Mouse (Mus musculus) kidney, postnatal 36 days (tissue): Measurements from ENCODE around the gene Prr36.

ENCODE experiments used
- DNase-seq, 2 experiments: peaks; one replicate each; pipeline ENCODE4 v3.0.0; 2021 to 2022; ENCODE audit warnings: mixed read lengths in 2 of 2

The Prr36 gene

DNA sequence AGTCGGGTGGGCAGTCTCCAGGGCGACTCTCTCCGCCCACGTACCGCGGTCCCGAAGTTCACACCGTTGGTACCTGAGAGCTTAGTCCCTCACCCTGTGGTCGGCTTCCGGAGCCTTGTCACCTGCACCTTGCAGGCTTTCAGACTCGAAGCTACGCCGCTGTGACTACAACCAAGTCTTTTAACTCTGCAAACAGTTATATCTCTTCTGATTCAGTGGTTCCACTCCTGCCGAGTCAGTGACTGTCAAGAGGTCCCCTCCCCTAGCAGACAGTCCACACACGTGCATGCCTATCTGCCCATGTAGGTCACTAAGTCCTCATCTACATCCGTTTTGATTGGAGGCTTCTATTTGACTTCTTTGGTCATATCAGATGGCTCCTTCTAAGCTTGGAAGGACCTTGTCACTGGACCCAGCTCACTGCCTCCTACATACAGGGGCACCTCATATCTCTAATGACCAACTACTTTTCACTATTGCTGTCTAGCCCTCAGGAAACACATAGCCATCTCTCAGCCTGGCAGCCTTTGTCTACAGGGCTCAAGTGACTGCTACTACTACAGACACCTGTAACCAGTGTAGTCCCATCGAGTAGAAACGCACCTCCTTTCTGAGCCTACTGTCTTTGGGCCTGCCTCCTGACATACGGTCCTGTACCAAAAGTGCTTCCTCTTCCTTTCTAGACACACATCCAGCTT, 22.1 kb upstream of the Prr36 start:
- DNase-seq = no peak

DNA sequence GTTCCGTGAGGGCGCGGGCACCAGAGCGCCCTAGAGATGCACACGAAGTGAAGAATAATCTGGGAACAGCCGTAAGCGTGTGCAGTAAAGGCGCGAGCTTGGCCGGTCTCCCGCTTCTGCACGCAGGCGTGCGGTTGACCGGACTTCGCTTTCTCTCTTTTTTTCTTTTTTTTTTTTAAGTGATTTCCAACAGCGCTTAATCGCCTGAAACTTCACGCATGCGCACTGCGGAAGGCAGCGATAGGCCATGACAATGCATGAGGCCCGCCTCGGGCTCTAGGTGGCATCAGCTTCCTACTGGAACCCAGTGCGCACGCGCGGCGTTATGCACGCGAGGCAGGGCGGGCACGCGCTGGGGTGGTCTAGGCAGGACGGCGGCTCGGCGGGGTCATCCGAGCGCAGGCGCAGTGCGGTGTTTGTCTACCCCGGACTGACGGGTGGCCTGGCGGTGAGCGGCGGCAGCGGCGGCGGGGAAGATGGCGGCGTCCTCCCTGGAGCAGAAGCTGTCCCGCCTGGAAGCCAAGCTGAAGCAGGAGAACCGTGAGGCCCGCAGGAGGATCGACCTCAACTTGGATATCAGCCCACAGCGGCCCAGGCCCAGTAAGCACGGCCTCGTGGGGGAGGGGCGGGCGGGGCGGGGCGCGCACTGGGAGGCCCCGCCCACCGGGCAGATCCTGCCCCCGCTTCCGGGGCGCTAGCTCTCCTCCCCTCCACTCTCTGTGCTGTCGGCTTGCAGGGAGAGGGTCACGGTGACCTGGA, 21.4 kb upstream of the Prr36 start, which contains the start of the genes Map2k7 and Gm49320:
Gene Map2k7, plus strand, starts transcription at position 307 of the 759 bp plus-strand sequence.
Gene Gm49320, plus strand, starts transcription at position 432 of the 759 bp plus-strand sequence.
- DNase-seq = peak; percentile 100

- peak; percentile 37 to 50 for DNase-seq
These were observed 20.7 kb upstream of the Prr36 start for GRCm38 (mm10) chr8:4237814-4238433.

DNA sequence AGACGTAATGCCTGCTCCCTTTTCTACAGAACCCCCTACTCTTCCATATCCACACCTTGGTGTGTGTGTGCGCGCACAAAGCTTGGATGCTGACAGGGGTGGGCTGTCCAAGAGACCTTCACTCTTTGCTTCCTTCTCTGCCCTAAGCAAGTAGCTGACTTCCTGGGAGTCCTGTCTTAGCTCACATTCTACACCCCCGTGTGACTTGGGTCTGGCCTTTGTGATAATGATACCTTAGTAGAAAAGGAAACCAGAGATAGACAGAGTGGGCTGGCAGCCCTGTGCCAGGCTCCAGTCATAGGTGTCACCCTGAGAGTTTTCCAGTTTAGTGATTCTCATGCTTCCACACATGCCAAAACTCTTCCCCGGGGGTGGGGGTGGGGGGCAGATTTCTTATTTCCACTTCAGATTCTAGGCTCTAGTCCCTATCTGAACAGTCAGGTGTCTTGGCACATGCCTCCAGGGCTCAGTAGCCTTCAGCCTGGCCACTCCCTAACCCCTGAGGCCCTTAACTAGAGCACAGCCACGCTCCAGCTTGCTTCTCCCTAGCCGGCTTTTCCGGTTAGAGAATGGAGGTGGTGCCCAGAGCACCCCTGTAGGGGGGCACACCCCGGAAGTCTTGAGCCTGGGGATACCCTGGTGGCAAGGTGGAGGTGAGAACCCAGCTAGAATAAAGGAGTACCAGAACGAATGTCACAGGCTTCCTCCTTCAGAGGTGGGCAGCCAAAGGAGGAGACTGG, 13.5 kb upstream of the Prr36 start:
- DNase-seq = no peak

DNA sequence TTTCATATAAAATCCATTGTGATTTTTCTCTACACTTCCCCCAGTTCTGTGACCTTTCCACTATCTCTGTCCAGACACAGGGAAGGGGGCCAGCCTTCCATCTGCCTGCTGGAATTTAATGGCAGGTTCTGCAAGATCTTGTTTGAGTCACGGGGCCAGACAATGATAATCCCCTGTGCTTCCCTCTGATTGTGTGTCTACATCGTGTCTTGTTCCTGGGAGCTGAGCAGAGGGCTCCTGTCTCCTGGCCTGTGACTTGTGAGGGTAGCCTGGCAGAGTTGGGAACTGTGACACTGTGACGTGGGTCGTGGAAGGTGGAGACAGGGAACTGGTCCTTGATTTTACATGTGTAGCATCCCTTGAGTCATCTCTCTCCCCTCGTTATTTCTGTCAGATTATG, 12.5 kb upstream of the Prr36 start:
- no peak for DNase-seq

- no peak for DNase-seq
These were observed 10.7 kb upstream of the Prr36 start for GRCm38 (mm10) chr8:4227919-4228318.

DNA sequence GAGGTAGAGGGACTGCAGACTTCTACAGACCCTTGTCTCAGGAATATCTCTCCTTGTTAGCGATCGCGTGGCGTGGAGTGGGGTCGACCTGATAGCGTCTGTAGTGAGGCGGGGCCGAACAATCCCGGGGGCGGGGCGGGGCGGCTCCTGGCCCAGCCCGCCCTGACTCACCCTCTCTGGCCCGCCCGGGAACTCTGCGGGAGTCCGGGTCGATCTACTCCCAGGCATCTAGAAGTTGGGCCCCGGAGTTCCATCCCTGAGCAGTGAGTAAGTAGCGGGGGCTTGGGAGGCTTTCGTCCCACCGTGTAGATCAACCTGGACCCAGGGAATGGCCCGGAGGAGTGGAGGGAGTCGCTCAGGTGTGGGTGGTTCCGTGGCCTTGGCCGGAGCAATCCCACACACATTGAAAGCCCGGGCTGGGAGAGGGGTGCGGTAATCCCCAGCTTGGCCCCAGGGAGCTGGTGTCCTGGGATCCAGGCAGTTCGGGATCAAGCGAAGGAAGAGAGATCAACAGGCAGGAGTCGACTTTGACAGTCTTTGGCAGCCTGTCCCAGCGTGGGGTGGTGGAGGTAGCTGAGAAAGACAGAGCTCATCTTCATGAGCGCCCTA, 9.6 kb upstream of the Prr36 start, which contains the start of gene Lrrc8e:
Gene Lrrc8e, plus strand, starts transcription at position 89 of the 609 bp plus-strand sequence.
- DNase-seq = peak; percentile 13 to 54

- DNase-seq = no peak
These were observed 9.1 kb upstream of the Prr36 start for GRCm38 (mm10) chr8:4226323-4226722.

DNA sequence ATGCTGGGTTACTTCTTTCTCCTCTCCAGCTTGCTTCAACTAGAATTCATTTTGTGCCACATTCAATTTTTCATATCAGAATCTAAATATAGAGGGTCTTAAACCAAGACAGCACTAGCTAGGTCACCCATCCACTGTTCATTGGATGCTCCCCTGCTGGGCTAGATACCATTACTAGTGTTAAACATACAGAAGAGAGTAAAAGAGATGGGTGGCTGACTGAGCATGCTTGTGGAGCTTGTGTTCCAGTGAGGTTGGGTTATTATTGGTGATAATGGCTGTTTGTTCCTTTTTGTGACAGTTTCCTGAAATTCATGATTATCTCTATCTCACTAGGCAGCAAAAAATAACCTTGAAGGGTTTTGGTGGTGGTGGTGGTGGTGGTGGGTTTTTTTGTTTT, 4.8 kb upstream of the Prr36 start:
- no peak for DNase-seq

DNA sequence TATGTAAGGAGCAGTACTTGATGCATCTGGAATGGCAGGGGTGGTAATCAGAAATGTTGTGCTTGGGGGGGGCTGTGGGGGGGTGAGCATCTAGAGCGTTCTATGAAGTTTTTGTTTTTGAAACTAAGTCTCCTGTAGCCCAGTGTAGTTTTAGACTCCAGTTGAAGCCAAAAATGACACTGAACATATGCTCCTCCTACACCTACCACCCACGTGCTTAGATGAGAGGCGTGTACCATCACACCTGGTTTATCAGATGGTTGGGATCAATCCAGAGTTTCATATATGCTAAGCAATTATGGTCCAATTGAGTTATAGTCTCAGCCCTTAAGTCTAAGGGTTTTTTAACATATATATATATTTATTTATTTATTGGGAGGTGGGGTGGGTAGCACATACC, 2.4 kb upstream of the Prr36 start:
- DNase-seq = no peak

DNA sequence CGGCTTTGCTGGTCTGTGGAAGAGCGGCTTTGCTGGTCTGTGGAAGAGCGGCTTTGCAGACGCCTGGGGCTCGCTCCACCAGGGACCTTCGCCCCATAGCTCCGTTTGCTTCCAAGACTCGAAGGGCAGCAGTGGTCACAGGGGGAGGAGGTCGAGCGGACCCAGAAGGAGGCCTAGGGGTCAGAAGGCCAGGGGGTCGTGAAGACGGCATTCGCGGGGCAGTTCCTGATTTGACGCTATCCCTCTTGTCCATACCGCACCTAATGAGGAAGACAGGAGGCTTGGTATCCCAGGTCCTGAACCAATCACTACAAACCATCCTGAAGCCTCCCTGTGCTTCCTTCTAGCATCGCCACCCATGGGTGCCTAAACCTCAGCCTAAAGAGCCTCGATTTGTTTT, 963 bp downstream of the Prr36 start:
- DNase-seq = no peak

DNA sequence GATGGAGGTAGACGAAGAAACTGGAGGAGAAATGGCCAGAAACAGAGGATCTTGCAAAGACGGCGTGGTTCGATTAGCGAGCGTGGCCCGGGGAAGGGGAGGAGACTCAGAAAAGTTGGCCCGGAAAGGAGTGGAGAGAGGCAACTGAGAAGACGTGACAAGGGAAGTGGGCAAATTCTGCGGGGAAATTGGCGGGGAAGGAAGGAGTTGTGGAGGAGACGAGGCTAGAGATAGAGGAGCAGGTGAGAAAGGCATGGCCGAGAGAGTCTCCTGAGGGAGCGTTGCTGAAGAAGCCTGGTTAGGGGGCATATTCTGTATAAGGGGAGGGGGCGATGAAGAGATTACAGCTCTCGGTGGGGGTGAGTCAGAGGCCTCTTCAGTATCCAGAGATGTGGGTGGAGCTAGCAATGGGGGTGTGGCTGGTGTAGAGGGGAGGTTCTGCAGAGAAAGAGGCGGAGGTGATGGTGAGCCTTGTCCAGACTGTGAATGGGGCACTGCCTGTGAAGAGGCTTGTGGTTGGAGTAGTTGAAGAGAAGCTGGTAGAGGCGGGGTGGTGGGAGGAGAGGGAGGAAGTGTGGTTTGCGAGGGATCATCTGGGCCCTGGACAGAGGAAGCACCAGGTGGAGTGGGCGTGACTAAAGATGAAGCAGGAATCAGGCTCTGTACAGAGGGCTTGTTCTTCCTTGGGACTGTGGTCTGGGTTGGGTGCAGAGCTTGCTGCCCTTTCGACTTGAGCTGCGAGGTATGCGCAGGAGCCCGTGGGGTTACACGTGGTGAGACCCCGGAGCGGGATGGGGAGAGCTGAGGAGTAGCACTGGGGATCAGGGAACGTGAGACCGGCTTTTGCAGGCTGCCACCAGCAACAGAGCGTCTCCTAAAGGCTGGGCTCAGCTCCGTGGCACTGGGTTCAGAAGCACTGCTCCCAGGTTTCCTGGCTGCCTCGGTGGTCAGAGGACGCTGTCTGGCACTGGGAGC, 3.0 kb downstream of the Prr36 start:
- peak; percentile 39 to 52 for DNase-seq

GRCm38 (mm10) chr8:4213210-4214005, 3.9 kb downstream of the Prr36 start:
- DNase-seq = peak; percentile 34 to 52

GRCm38 (mm10) chr8:4212809-4213209, 4.5 kb downstream of the Prr36 start:
- DNase-seq = peak in 1 of 2 experiments; percentile 36

GRCm38 (mm10) chr8:4211097-4211496, 6.2 kb downstream of the Prr36 start:
- DNase-seq = no peak

- no peak for DNase-seq
These were observed 10.3 kb downstream of the Prr36 start for GRCm38 (mm10) chr8:4207016-4207350.

- DNase-seq = no peak
These were observed 10.9 kb downstream of the Prr36 start for GRCm38 (mm10) chr8:4206182-4207015.

GRCm38 (mm10) chr8:4205246-4206123, 11.8 kb downstream of the Prr36 start:
- DNase-seq = no peak
